Mouse (Mus musculus) embryo, embryonic 11.5 days (tissue): ENCODE data around the gene Pelp1.
"Not testable (repeated sequence)": the region's sequence is repeated elsewhere in the genome, so short reads cannot be mapped to it uniquely, and the experiment has no call there.

Experiments
- DNase-seq: peaks from one replicate; pipeline ENCODE4 v3.0.0-alpha.2; 2012; ENCODE audit warnings: low read depth, low spot score

Pelp1 gene

GRCm38 (mm10) chr11:70426598-70426997, 16.8 kb upstream of the Pelp1 start:
- not testable (repeated sequence) for DNase-seq

GRCm38 (mm10) chr11:70419486-70419885, 9.7 kb upstream of the Pelp1 start:
- no peak for DNase-seq

- no peak for DNase-seq
Measured at GRCm38 (mm10) chr11:70418199-70418598, 8.4 kb upstream of the Pelp1 start.

GRCm38 (mm10) chr11:70413961-70414360, 4.1 kb upstream of the Pelp1 start:
- DNase-seq, result peak; percentile 72

- no peak for DNase-seq
Measured at GRCm38 (mm10) chr11:70412591-70412990, 2.8 kb upstream of the Pelp1 start.

GRCm38 (mm10) chr11:70410297-70410643, 439 bp upstream of the Pelp1 start:
- DNase-seq, result no peak

GRCm38 (mm10) chr11:70403598-70403997, 6.2 kb downstream of the Pelp1 start:
- DNase-seq, result no peak

GRCm38 (mm10) chr11:70389421-70389820, 20.4 kb downstream of the Pelp1 start:
- no peak for DNase-seq

GRCm38 (mm10) chr11:70387436-70387835, 22.4 kb downstream of the Pelp1 start:
- DNase-seq, result no peak

- DNase-seq, result no peak
Measured at GRCm38 (mm10) chr11:70384136-70384535, 25.7 kb downstream of the Pelp1 start.

GRCm38 (mm10) chr11:70381330-70381729, 28.5 kb downstream of the Pelp1 start:
- no peak for DNase-seq

GRCm38 (mm10) chr11:70380478-70381005, 29.3 kb downstream of the Pelp1 start:
- no peak for DNase-seq

GRCm38 (mm10) chr11:70376054-70376453, 33.8 kb downstream of the Pelp1 start:
- DNase-seq, result no peak

GRCm38 (mm10) chr11:70374302-70374701, 35.5 kb downstream of the Pelp1 start:
- DNase-seq, result no peak

- DNase-seq, result no peak
Measured at GRCm38 (mm10) chr11:70372849-70373557, 36.8 kb downstream of the Pelp1 start.

- DNase-seq, result no peak
Measured at GRCm38 (mm10) chr11:70372396-70372795, 37.4 kb downstream of the Pelp1 start.

GRCm38 (mm10) chr11:70368626-70369025, 41.2 kb downstream of the Pelp1 start:
- not testable (repeated sequence) for DNase-seq

- not testable (repeated sequence) for DNase-seq
Measured at GRCm38 (mm10) chr11:70367701-70368100, 42.1 kb downstream of the Pelp1 start.

- no peak for DNase-seq
Measured at GRCm38 (mm10) chr11:70351868-70352267, 58.0 kb downstream of the Pelp1 start, which contains the start of gene Alox15. Gene Alox15 (minus strand): TSS chr11:70352031.

- no peak for DNase-seq
Measured at GRCm38 (mm10) chr11:70348630-70349029, 61.2 kb downstream of the Pelp1 start.

GRCm38 (mm10) chr11:70347861-70348260, 62.0 kb downstream of the Pelp1 start:
- no peak for DNase-seq

GRCm38 (mm10) chr11:70345546-70345945, 64.3 kb downstream of the Pelp1 start:
- DNase-seq, result no peak

- DNase-seq, result no peak
Measured at GRCm38 (mm10) chr11:70345061-70345460, 64.8 kb downstream of the Pelp1 start.
